In genomic region chr7:51972252-51972855, GRCm38 (mm10) we compare ENCODE assay signal across 9 mouse cellular contexts. TPM values are rescaled to one million over a fixed set of nuclear protein-coding genes. Genes with fewer than 3 reads are reported as not detected.
DNase-seq lines count a peak whose midpoint lies in the region; ATAC-seq and TF ChIP-seq lines count a peak whose summit lies in the region.
"Had no signal": no experiment of that assay in that cellular context is flagged by ENCODE, and none has a peak within 500 bp of the region (broad histone marks: within the 10 kb centered on the region; RNA-seq: fewer than 3 reads in every experiment).

No protein-coding gene starts in this region.

- no peaks in the 10 kb centered on the region for H3K9me3 ChIP-seq in forebrain, embryonic 10.5 days
- H3K9me3 ChIP-seq in limb, embryonic 10.5 days (replicated peaks) = no peaks in the 10 kb centered on the region
- H3K9me3 ChIP-seq: embryonic facial prominence, embryonic 13.5 days had no signal

- peak; percentile 38; the same call in 1 of the 2 replicates for TF ChIP-seq CTCF in spleen, adult 2 months (IDR thresholded peaks at IDR 0.05; ENCODE audit: extremely low read depth, insufficient read depth, insufficient read length, insufficient replicate concordance)

- no peak for DNase-seq in spleen, adult 2 months (ENCODE audit: low read depth in 1 of 2, low spot score in 2 of 2)
- DNase-seq in spleen, postnatal 4 days (ENCODE audit: low spot score in 2 of 2) = no peak
- peak; percentile 57 for DNase-seq in brain, embryonic 18.5 days (ENCODE audit: low read depth, low spot score)
- peak; percentile 41 for DNase-seq in forebrain, embryonic 10.5 days (ENCODE audit: extremely low spot score, low spot score)
- peak; percentile 66 for DNase-seq in limb, embryonic 10.5 days (ENCODE audit: low spot score)
- peak; percentile 49 for DNase-seq in naive thymus-derived CD4-positive, alpha-beta T cell, adult 2 months (ENCODE audit: low read depth)
- peak; percentile 6 for DNase-seq in thymus, postnatal 14 days

- H3K27me3 ChIP-seq in spleen, adult 2 months (ENCODE audit: control insufficient read depth, insufficient read depth, low read length) = no peaks in the 10 kb centered on the region
- no peaks in the 10 kb centered on the region for H3K27me3 ChIP-seq in forebrain, embryonic 10.5 days (ENCODE audit: poor library complexity, severe bottlenecking)
- H3K27me3 ChIP-seq in limb, embryonic 10.5 days (ENCODE audit: low read depth, poor library complexity, severe bottlenecking) = no peaks in the 10 kb centered on the region

- no peak overlapping the region for H3K27ac ChIP-seq in spleen, adult 2 months (ENCODE audit: insufficient read depth, low read length)
- H3K27ac ChIP-seq in forebrain, embryonic 10.5 days = no peak overlapping the region
- no peak overlapping the region; the same call in 1 of the 2 replicates for H3K27ac ChIP-seq in limb, embryonic 10.5 days
- H3K27ac ChIP-seq: embryonic facial prominence, embryonic 13.5 days had no signal

- H3K4me1 ChIP-seq in spleen, adult 2 months (ENCODE audit: control insufficient read depth, insufficient read depth, insufficient read length) = no peaks in the 10 kb centered on the region
- H3K4me1 ChIP-seq in forebrain, embryonic 10.5 days = peaks cover 8% of the 10 kb centered on the region
- peaks cover 9% of the 10 kb centered on the region; the same call in 1 of the 2 replicates for H3K4me1 ChIP-seq in limb, embryonic 10.5 days

- peak; percentile 63 for ATAC-seq in inflammation-experienced regulatory T-cells, adult 6 months

- no peak for TF ChIP-seq POLR2A in spleen, adult 2 months (IDR thresholded peaks at IDR 0.05; ENCODE audit: low read depth, low read length)

- 40% methylated on average over 6 of the region's 6 CpGs for WGBS in spleen, adult 2 months
- WGBS in forebrain, embryonic 10.5 days = 37% methylated on average over 6 of the region's 6 CpGs
- WGBS in limb, embryonic 10.5 days = 37% methylated on average over 6 of the region's 6 CpGs

- H3K36me3 ChIP-seq in spleen, adult 2 months (ENCODE audit: control insufficient read depth, insufficient read depth, low read length) = no peaks in the 10 kb centered on the region
- H3K36me3 ChIP-seq in forebrain, embryonic 10.5 days (replicated peaks) = no peaks in the 10 kb centered on the region
- H3K36me3 ChIP-seq in limb, embryonic 10.5 days = no peaks in the 10 kb centered on the region
- H3K36me3 ChIP-seq: embryonic facial prominence, embryonic 13.5 days had no signal

- no peak overlapping the region for H3K4me3 ChIP-seq in spleen, adult 2 months (ENCODE audit: extremely low read depth, insufficient read depth, insufficient read length)
- no peak overlapping the region for H3K4me3 ChIP-seq in forebrain, embryonic 10.5 days
- H3K4me3 ChIP-seq in limb, embryonic 10.5 days = no peak overlapping the region
- H3K4me3 ChIP-seq: embryonic facial prominence, embryonic 13.5 days had no signal

RNA-seq across cellular contexts. Expression of gene Svip, which starts 33.5 kb away (rescaled TPM):
- polyA plus RNA-seq in spleen, adult 2 months (2012; rRNA removed) = 0.68 and 1.0 TPM in 2 replicates
- polyA plus RNA-seq in forebrain, embryonic 10.5 days (2016; fragmentation: Nextera tagmentation; extraction: Ambion mirVana) = 9.2 and 9.9 TPM in 2 replicates
- under 1 TPM; 0.23 to 0.47 (median 0.36) TPM for polyA plus RNA-seq in inflammation-experienced regulatory T-cells, adult 6 months (2017; shearing (Covaris generic))
- 1.8 and 2.0 TPM in 2 replicates for polyA plus RNA-seq in limb, embryonic 10.5 days (2016; fragmentation: Nextera tagmentation; extraction: Ambion mirVana)

RNA-seq across cellular contexts. Expression of gene 1700015G11Rik, which starts 43.2 kb away (rescaled TPM):
- polyA plus RNA-seq in spleen, adult 2 months (2012; rRNA removed) = not detected in 2 replicates
- not detected in 2 replicates for polyA plus RNA-seq in forebrain, embryonic 10.5 days (2016; fragmentation: Nextera tagmentation; extraction: Ambion mirVana)
- polyA plus RNA-seq in inflammation-experienced regulatory T-cells, adult 6 months (2017; shearing (Covaris generic)) = not detected
- polyA plus RNA-seq in limb, embryonic 10.5 days (2016; fragmentation: Nextera tagmentation; extraction: Ambion mirVana) = not detected in 2 replicates
- polyA plus RNA-seq: embryonic facial prominence, embryonic 13.5 days had no signal

Comparison
In these comparisons a context has a peak if more than half of its experiments do, and no peak if none do; other contexts are left out.
1. DNase-seq: peak in brain, embryonic 18.5 days (single experiment), forebrain, embryonic 10.5 days (single experiment), limb, embryonic 10.5 days (single experiment), naive thymus-derived CD4-positive, alpha-beta T cell, adult 2 months (single experiment) and thymus, postnatal 14 days (single experiment); none in spleen, adult 2 months (0 of 2) and spleen, postnatal 4 days (0 of 2).